Mouse (Mus musculus): ENCODE measurements around the gene Cfap54.

Cfap54 gene

DNA sequence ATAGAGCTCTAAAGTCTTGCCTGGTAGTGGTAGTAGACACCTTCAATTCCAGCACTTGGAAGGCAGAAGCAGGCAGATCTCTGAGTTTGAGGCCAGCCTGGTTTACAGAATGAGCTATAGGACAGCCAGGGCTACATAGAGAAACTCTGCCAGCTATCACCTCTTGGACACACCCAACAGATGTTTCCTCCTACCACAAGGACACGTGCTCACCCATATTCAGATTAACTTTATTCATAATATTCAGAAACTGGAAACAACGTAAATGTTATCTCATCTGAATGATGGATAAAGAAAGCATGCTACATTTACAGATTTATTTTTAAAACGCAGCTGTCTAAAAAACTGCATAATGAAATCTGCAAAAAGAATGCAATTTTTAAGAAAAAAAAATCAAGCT, 351.1 kb downstream of the Cfap54 start:
- no peak for DNase-seq (ENCODE audit: low spot score)

DNA sequence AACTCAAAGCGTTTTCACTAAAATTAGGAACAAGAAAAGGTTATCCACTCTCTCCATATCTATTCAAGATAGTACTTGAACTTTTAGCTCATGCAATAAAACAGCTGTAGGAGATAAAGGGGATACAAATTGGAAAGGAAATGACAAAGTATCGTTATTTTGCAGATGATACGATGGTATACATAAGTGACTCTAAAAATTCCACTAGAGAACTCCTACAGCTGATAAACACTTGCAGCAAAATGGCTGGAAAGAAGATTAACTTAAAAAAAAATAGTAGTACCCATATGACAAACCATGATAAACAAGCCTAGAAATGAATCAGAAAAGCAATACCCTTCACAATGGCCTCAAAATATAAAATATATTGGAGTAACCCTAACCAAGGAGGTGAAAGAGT, 352.7 kb downstream of the Cfap54 start:
- no peak for DNase-seq (ENCODE audit: low spot score)
